Mouse (Mus musculus) right cerebral cortex, postnatal 10 days (tissue): ENCODE measurements around the gene Isy1.

Source experiments
- DNase-seq, 2 experiments: peaks; one replicate each; pipeline ENCODE4 v3.0.0; 2021; ENCODE audit warnings: low spot score in 2 of 2

Isy1 gene

GRCm38 (mm10) chr6:87838551-87839197, at the start of gene Isy1:
Gene Isy1, minus strand, starts transcription at chr6:87838798.
- peak; percentile 97 to 98 for DNase-seq

DNA sequence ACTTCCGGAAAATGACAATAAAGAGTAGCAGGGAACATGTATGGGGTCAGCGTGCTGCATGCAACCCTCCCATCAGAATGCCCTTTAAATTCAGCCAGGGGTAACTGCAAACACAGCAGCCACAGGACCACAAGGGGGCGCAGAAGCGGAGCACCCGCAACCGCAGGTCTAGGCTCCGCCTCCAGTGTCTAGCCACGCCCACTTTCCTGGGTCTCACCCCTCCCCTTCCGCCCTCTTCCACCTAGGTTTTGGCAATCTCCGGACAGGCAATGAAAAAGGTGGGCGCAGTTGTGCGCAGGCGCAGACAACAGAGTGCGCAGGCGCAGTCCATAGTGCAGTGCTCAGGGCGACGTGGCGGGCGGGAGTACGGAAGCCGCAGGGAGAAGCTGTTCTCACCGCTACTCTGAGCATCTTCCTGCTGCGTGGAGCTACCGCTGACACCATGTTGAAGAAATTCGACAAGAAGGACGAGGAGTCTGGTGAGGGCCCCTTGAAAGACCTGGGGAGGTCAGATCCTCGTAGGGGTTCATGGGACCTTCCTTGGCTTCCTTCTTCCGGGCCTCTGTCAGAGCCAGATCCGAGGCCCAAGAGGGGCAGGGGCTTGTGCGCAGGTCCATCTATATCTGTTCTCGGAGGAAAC, 49.1 kb upstream of the Isy1 start, which contains the start of gene Copg1:
Gene Copg1, plus strand, starts transcription at position 221 of the 640 bp plus-strand sequence.
- peak; percentile 99 to 100 for DNase-seq

DNA sequence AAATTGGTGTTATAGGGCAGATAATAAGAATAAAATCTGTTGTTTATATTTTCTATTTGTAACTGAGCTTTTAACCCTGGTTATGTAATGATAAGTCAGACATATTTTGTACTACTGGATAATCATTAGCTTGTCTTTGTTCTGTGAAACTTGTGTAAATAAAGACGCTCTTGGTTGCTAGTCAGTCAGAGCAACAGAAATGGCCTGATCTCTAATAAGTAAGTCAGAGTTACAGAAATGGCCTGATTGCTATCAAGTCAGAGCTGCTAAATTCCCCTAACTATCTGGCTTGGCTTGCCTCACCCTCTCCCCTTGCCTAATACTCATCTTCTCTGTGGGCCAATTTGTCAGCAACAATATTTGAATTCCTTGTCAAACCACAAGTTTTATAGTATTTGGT, 48.1 kb upstream of the Isy1 start:
- no peak for DNase-seq

DNA sequence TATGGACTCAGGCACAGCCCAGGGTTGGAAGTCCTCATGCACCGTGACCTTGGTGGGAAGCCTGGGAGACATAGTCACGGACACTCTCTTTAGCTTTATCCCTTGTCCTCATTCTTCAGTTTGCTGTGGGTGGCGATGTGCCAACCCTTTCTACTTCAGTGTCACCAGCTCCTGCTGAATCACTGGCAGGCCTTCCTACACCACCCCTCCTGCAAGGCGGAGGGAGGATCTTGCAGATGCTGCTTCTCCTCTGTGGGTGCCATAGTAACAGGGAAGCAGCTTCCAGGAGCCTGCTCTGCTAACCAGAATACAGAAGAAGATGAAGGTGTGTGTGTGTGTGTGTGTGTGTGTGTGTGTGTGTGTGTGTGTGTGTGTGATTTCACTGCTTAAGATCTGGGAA, 44.2 kb upstream of the Isy1 start:
- peak; percentile 91 to 94 for DNase-seq

GRCm38 (mm10) chr6:87882221-87882620, 43.6 kb upstream of the Isy1 start:
- no peak for DNase-seq

DNA sequence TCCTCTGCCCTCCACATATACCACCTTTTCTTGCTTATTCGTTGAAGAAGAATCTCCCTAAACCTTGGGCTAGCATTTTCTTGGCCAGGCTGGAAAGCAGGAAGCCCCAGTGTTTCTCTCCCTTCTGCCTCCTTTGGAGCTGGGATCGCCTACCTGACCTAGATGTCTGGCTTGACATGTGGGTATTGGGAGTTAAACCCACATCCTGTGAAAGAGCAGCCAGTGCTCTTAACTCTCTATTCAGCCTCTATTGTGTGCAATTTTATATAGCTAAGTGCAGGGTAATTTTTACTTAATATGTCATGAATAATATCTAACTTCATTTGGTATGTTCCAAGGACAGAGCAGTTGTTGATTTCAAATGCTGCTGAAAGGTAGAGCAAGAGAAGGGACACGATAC, 41.0 kb upstream of the Isy1 start:
- no peak for DNase-seq

DNA sequence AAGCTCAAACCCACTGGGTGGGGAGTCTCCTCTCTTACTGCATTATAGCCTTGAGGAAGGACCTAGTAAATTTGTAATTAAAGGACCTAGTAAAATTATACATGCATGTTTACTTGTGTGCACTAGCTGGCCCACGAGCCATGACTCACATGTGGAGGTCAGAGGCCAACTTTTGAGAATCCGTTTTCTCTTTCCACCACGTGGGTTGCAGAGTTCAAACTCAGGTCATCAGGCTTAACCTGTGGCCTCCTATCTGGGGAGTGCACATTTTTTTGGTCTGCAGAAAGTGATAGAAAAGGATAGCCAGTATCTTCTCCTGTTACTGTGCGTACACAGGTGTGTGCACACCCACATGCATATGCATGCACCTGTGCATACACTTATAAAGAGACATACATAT, 40.4 kb upstream of the Isy1 start:
- no peak for DNase-seq

DNA sequence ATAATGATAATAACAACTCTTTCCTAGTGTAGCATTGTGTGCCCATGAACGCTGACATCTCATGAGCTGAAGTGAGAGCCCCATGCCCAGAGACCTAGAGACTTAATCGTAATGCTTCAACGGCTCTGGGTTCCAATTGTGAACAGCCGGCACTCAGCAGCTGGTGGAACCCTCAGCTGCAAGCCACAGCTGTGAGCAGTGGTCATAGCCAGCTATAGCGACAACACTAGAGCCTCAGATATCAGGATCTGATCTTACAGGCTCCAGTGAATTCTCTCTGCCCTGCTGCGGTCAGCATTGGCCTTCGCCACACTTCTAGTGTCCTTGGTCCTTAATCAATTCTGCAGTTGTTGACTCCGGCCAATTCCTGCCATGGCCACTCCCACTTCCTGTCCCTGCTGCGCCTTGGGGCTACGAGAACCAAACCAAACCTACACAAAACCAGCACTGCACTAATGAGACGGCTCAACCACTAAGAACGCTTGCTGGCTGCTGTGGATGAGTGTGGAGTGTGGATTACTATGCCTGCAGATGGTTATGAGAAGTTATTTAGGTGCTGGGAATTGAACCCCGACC, 37.6 kb upstream of the Isy1 start:
- no peak for DNase-seq

GRCm38 (mm10) chr6:87875562-87875961, 37.0 kb upstream of the Isy1 start:
- DNase-seq = no peak

DNA sequence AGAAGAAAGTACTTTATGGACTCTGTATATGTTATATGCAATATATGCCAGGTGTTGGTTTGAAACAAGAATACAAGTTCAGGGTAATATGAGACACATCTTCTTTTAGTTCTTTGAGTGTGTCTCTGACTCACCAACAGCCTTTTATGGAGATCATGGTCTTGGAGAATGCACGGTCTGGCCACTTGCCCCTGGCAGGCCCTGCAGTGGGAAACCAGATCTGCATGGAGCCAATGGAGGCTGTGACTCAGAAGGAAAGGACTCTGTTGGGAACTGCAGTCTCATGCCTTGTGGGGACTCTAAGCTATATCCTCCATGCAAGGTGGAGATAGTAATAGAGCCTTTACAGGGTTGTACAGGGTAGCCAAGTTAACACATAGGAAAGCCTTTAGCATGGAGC, 36.5 kb upstream of the Isy1 start:
- DNase-seq = no peak

DNA sequence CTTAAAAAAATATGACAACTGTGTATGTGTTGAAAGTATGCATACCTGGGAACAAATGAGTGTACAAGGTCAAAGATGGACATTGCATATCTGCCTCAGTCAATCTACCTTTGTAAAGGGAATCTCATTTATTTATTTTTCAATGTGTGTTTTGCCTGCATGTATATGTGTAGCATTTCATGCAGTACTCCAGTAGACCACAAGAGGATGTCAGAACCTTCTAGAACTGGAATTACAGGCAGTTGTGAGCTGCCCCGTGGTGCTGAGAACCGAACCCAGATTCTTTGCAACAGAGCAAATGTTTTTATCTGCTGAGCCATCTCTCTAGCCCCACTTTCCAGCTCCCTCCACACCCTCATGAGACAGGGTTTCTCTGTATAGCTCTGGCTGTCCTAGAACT, 35.4 kb upstream of the Isy1 start:
- no peak for DNase-seq

DNA sequence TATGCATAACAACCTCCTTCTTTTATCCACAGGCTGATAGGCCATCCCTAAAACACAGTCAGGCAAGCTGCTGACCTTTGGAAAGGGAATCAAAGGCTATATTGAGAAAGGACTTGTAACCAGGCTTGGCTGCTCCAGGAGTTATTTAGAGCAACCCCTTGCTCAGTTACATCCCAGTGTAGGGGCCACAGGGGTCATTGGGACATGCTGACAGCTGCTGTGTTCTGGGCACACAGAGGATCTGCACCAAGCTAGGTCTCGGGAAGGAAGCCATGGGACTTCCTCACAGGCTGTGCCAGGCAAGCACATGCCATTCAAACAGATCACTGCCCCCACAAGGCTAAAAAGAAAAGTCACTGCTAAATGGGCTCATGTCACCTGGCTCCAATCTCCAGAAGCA, 34.5 kb upstream of the Isy1 start:
- DNase-seq = no peak

DNA sequence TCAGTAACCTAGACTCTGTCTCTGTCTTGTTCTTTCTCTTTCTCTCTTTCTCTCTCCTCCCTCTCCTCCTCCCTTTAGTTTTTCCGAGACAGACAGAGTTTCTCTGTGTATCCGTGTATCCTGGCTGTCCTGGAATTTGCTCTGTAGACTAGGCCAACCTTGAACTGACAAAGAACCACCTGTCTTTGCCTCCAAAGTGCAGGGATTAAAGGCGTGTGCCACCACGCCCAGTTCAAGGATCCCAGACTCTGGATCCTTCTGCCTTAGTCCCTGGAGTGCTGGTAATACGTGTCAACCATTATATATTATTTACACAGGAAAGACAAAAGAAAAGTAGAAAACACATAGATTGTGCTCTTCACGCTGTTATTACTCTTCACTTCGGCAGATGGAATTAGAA, 32.6 kb upstream of the Isy1 start:
- DNase-seq = no peak

GRCm38 (mm10) chr6:87870440-87870839, 31.8 kb upstream of the Isy1 start:
- no peak for DNase-seq

DNA sequence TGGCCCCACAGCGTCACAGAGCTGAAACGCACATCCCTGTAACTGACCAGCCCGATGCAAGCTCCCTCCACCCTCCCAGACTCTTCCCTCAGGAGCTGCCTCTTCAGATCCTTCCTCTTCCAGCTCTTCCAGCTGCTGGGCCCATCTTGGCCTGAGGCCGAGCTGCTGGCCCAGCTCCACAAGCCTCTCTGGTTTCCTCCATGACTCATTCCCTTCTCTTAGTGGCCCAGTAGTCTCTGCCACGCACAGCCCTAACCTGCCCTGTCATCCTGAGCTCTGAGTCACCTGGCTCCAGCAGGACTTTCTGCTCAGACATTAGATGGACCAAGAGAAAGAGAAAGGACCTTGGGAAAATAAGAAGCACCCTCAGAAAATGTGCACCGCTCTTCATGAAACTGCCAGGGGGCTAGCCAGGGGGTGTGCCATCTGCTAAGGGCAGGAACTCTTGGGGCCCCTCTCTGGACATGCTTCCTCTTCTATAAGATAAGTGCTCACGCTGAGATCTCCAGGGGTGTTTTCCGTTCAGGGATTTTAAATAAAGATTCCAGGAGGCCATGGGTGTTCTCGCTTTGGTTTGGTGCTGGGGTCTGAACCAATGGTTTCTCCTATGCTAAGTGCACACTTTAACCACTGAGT, 30.4 kb upstream of the Isy1 start:
- no peak for DNase-seq

- DNase-seq = no peak
These were observed 28.7 kb upstream of the Isy1 start for GRCm38 (mm10) chr6:87867256-87867655.

DNA sequence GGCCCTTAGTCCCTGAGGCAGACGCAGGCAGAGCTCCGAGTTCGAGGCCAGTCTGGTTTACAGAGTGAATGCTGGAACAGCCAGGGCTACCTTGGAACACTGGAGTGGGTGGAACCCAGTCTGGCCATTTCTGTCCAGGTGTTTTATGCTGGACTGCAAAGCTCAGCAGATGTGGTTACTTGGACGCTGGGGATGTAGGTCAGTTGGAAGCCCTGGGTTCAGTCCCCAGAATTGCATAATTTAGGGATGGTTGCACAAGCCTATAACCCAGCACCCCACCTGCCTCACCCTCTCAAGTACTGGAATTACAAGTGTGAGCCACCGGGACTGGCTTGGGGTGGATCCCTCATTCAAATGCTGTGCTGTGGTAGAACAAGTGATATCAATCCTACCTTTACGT, 27.6 kb upstream of the Isy1 start:
- DNase-seq = no peak

DNA sequence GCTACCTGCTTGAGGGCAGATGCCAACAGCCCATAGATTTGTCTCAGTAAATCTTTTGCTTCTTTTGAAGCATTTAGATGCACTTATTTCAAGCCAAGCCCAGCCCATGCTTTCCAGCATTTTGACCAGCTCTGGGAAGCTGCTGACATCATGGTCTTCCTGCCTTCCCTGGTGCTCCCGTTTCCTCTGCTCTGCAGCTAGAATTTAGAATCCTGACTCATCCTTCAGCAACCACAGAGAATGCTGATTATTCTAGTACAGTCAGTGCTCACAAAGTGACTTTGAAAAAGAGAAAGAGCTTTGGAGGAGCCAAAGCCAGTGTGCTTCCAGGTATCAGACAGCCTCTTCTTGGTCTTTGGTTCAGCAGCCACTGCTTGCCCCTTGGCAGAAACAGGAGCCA, 18.5 kb upstream of the Isy1 start:
- no peak for DNase-seq

DNA sequence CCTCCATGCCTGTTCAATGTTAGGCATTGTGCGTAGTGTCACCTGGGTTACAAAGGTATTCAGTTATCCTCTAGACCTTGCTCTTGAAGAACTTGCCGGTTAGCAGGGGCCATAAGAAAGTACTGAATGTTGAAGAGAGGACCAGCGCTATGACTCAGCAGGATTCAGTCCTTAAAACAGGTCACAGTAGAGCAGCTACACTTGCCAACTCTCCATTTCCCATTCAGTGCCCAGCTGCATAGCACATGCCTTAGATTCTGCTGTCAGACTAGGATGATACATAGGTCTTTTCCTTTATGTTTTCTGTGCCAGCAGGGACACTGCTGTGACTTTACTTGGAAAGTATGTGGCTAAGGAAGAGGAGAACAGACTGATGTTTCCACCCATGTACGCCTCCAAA, 14.8 kb upstream of the Isy1 start:
- no peak for DNase-seq

DNA sequence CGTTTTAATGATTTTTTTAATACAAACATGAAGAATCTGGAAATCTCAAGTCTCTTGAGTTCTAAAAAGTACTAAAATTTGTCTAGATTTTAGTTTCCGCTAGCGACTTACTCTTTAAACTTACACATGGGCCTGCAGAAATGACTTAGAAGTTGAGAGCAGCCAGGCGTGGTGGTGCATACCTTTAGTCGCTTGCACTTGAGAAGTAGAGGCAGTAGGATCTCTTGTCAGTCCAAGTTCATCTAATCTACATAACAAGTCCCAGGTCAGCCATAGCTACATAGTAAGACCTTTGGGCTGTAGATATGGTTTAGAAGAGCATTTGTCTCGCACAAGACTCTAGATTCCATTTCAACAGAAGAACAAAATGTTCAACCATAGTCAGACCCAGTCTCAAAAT, 13.3 kb upstream of the Isy1 start:
- no peak for DNase-seq

DNA sequence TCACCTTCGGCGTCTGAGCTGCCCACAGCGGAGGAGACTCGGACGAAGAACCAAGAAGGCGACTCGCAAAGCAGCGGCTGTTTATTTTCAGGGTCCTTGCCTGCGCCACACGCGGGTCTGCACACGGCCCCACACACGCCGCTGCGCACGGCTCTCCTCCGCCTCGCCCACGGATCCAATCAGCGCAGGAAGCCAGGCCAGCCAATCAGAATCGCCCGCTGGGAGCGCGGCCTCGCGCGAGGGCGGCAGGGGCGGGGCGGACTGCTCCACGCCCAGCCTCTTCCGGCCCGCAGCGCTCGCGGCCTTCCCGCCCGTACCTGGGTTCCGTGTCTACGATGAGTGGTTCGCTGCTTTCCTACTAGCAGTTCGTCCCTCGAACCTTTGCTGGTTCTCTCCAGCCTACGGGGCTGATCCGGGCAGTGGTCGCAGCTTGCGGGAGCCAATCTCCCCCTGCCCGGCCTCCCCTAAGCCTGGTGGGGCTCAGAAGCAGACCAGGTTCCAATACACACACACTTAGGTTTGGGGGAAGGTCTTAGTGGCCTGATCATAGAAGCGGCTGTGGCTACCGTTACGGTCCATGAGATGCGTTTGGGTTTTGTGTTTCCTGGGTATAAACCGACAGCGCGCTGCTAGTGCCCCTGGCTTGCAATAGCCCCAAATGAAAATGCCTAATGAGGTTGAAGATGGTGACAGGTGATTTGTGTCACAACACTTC, 12.5 kb upstream of the Isy1 start, which contains the start of gene Cnbp:
Gene Cnbp, minus strand, starts transcription at position 207 of the 715 bp plus-strand sequence.
- DNase-seq = peak; percentile 98 to 99
